Mouse (Mus musculus) kidney, embryonic 14.5 days (tissue): Measurements from ENCODE around the gene Srf. TPM values are rescaled to one million over a fixed set of nuclear protein-coding genes. Genes with fewer than 3 reads are reported as not detected.

Experiments used
- ATAC-seq: fragments of 200-750 bp; cut with Nextera tagmentation; 2 replicates; pipeline ENCODE4 v1.8.0; 2017; ENCODE audit warnings: moderate number of reproducible peaks, mild to moderate bottlenecking, moderate TSS enrichment, moderate library complexity; ENCODE audit not compliant: low FRiP score, low TSS enrichment
- H3K27ac ChIP-seq: fragments of 300-500 bp; sonication (generic); 2 replicates; pipeline ENCODE4 v1.5.1; 2014; ENCODE audit warnings: low read depth, mild to moderate bottlenecking, low read length, moderate library complexity, mixed read lengths
- H3K27me3 ChIP-seq: fragments of 300-500 bp; sonication (generic); 2 replicates; pipeline ENCODE4 v1.6.1; 2014; ENCODE audit warnings: mild to moderate bottlenecking, low read length; ENCODE audit not compliant: control insufficient read depth, insufficient read depth
- H3K36me3 ChIP-seq: fragments of 300-500 bp; sonication (generic); 2 replicates; pipeline ENCODE4 v1.6.1; 2014; ENCODE audit warnings: low read length, mixed read lengths; ENCODE audit not compliant: control insufficient read depth, insufficient read depth
- H3K4me1 ChIP-seq: fragments of 300-500 bp; sonication (generic); 2 replicates; pipeline ENCODE4 v1.6.1; 2014; ENCODE audit warnings: low read length, mixed read lengths; ENCODE audit not compliant: control insufficient read depth, insufficient read depth
- H3K4me2 ChIP-seq: fragments of 300-500 bp; sonication (generic); replicated peaks from 2 replicates; pipeline ENCODE4 v1.6.1; 2014; ENCODE audit warnings: low read depth, mild to moderate bottlenecking, low read length
- H3K4me3 ChIP-seq: fragments of 300-500 bp; sonication (generic); 2 replicates; pipeline ENCODE4 v1.5.1; 2014; ENCODE audit warnings: mild to moderate bottlenecking, low read length
- H3K9ac ChIP-seq: fragments of 300-500 bp; sonication (generic); 2 replicates; pipeline ENCODE4 v1.6.1; 2014; ENCODE audit warnings: low read depth, mild to moderate bottlenecking, low read length, moderate library complexity
- H3K9me3 ChIP-seq: fragments of 300-500 bp; sonication (generic); 2 replicates; pipeline ENCODE4 v1.6.1; 2016; ENCODE audit warnings: low read length; ENCODE audit not compliant: control insufficient read depth
- WGBS: fragments of 180-500 bp; shearing (Covaris S2); extraction: QIAGEN DNeasy Blood & Tissue Kit; methylation state at CpG from one replicate; pipeline ENCODE4 v1.1.7; 2014; 5-methylcytosine and 5-hydroxymethylcytosine counted together
- polyA plus RNA-seq: library from polyadenylated mRNA; unstranded; fragments of >200 nt; fragmentation: Nextera tagmentation; extraction: Ambion mirVana; gene quantifications from 2 replicates; pipeline ENCODE4 v1.2.1, GENCODE M21; 2014

The Srf gene
- polyA plus RNA-seq, 1 experiment from 2014 or later, result 10.3 TPM

- Histone ChIP-seq H3K4me2 (peak overlapping the region; percentile 74), H3K9ac (peak overlapping the region; percentile 99; the same call in 1 of the 2 replicates), H3K27me3 (no peaks in the 10 kb centered on the region), H3K4me3 (peak overlapping the region; percentile 99), H3K27ac (peak overlapping the region; percentile 66), H3K9me3 (no peaks in the 10 kb centered on the region; the same call in 1 of the 2 replicates), H3K4me1 (peaks cover 30% of the 10 kb centered on the region), H3K36me3 (peaks cover 37% of the 10 kb centered on the region)
- ATAC-seq, result no peak
- WGBS, result 41% methylated on average over 11 of the region's 11 CpGs
Observed at GRCm38 (mm10) chr17:46553469-46553868, 2.5 kb downstream of the Srf start.

GRCm38 (mm10) chr17:46552841-46553423 is 3.0 kb downstream of the Srf start:
- Histone ChIP-seq H3K4me3 (peak overlapping the region; percentile 99), H3K27ac (peak overlapping the region; percentile 66), H3K9ac (peak overlapping the region; percentile 99; the same call in 1 of the 2 replicates), H3K9me3 (no peaks in the 10 kb centered on the region; the same call in 1 of the 2 replicates), H3K27me3 (no peaks in the 10 kb centered on the region), H3K4me1 (peaks cover 35% of the 10 kb centered on the region), H3K4me2 (peak overlapping the region; percentile 74), H3K36me3 (peaks cover 40% of the 10 kb centered on the region)
- ATAC-seq, result peak; percentile 71
- whole genome bisulfite sequencing, result 2% methylated on average over 24 of the region's 24 CpGs

- H3K27me3 ChIP-seq, result no peaks in the 10 kb centered on the region
- peaks cover 40% of the 10 kb centered on the region for H3K36me3 ChIP-seq
- H3K9ac ChIP-seq, result 0 out of 2 replicates have a peak overlapping the region, but pooled peaks have one; percentile 1
- H3K4me1 ChIP-seq, result peaks cover 43% of the 10 kb centered on the region
- no peaks in the 10 kb centered on the region; the same call in 1 of the 2 replicates for H3K9me3 ChIP-seq
- H3K4me2 ChIP-seq, result no peak overlapping the region
- H3K4me3 ChIP-seq, result no peak overlapping the region
- H3K27ac ChIP-seq, result 0 out of 2 replicates have a peak overlapping the region, but pooled peaks have one; percentile 6
- ATAC-seq, result no peak
- 90% methylated on average over 7 of the region's 7 CpGs for WGBS
Observed at GRCm38 (mm10) chr17:46552151-46552550, 3.8 kb downstream of the Srf start.

- Histone ChIP-seq H3K9me3 (no peaks in the 10 kb centered on the region; the same call in 1 of the 2 replicates), H3K4me1 (peaks cover 43% of the 10 kb centered on the region), H3K9ac (no peak overlapping the region), H3K27me3 (no peaks in the 10 kb centered on the region), H3K4me2 (no peak overlapping the region), H3K36me3 (peaks cover 40% of the 10 kb centered on the region), H3K4me3 (no peak overlapping the region), H3K27ac (no peak overlapping the region)
- 96% methylated on average over 6 of the region's 6 CpGs for WGBS
- no peak for ATAC-seq
Observed at GRCm38 (mm10) chr17:46551369-46551768, 4.6 kb downstream of the Srf start.

- no peak overlapping the region for H3K4me2 ChIP-seq
- no peaks in the 10 kb centered on the region for H3K27me3 ChIP-seq
- H3K27ac ChIP-seq, result no peak overlapping the region
- H3K36me3 ChIP-seq, result peaks cover 40% of the 10 kb centered on the region
- no peak overlapping the region for H3K4me3 ChIP-seq
- peaks cover 46% of the 10 kb centered on the region for H3K4me1 ChIP-seq
- ATAC-seq, result no peak
- H3K9me3 ChIP-seq, result no peaks in the 10 kb centered on the region; the same call in 1 of the 2 replicates
- H3K9ac ChIP-seq, result no peak overlapping the region
- 87% methylated on average over 7 of the region's 7 CpGs for WGBS
Observed at GRCm38 (mm10) chr17:46550904-46551303, 5.1 kb downstream of the Srf start.

GRCm38 (mm10) chr17:46549642-46550041 is 6.3 kb downstream of the Srf start:
- Histone ChIP-seq H3K9ac (no peak overlapping the region), H3K4me3 (no peak overlapping the region), H3K36me3 (peaks cover 40% of the 10 kb centered on the region), H3K9me3 (no peaks in the 10 kb centered on the region; the same call in 1 of the 2 replicates), H3K4me2 (no peak overlapping the region), H3K27ac (no peak overlapping the region), H3K27me3 (no peaks in the 10 kb centered on the region), H3K4me1 (peaks cover 46% of the 10 kb centered on the region)
- WGBS, result 90% methylated on average over 9 of the region's 9 CpGs
- ATAC-seq, result no peak

GRCm38 (mm10) chr17:46549193-46549592 is 6.8 kb downstream of the Srf start:
- WGBS, result 29% methylated on average over 8 of the region's 8 CpGs
- H3K27me3 ChIP-seq, result no peaks in the 10 kb centered on the region
- H3K9ac ChIP-seq, result no peak overlapping the region
- ATAC-seq, result no peak
- peaks cover 44% of the 10 kb centered on the region for H3K4me1 ChIP-seq
- no peak overlapping the region for H3K4me3 ChIP-seq
- peaks cover 40% of the 10 kb centered on the region for H3K36me3 ChIP-seq
- H3K27ac ChIP-seq, result no peak overlapping the region
- no peaks in the 10 kb centered on the region; the same call in 1 of the 2 replicates for H3K9me3 ChIP-seq
- H3K4me2 ChIP-seq, result no peak overlapping the region

GRCm38 (mm10) chr17:46548741-46549140 is 7.2 kb downstream of the Srf start:
- 59% methylated on average over 11 of the region's 11 CpGs for WGBS
- Histone ChIP-seq H3K4me1 (peaks cover 39% of the 10 kb centered on the region), H3K36me3 (peaks cover 40% of the 10 kb centered on the region), H3K27ac (no peak overlapping the region), H3K27me3 (no peaks in the 10 kb centered on the region), H3K9me3 (no peaks in the 10 kb centered on the region; the same call in 1 of the 2 replicates), H3K9ac (no peak overlapping the region), H3K4me3 (no peak overlapping the region), H3K4me2 (no peak overlapping the region)
- no peak for ATAC-seq

- WGBS, result 21% methylated on average over 3 of the region's 3 CpGs
Observed at GRCm38 (mm10) chr17:46547923-46548322, 8.1 kb downstream of the Srf start.

More at GRCm38 (mm10) chr17:46547923-46548322, 8.1 kb downstream of the Srf start:
- no peaks in the 10 kb centered on the region for H3K9me3 ChIP-seq
- H3K27ac ChIP-seq, result no peak overlapping the region
- ATAC-seq, result no peak
- H3K27me3 ChIP-seq, result no peaks in the 10 kb centered on the region
- H3K4me1 ChIP-seq, result peaks cover 31% of the 10 kb centered on the region
- no peak overlapping the region for H3K9ac ChIP-seq
- H3K36me3 ChIP-seq, result peaks cover 43% of the 10 kb centered on the region
- no peak overlapping the region for H3K4me2 ChIP-seq
- H3K4me3 ChIP-seq, result no peak overlapping the region
